Mouse (Mus musculus) hindbrain, embryonic 15.5 days (tissue): ENCODE measurements around the gene Dchs2. TPM values are rescaled to one million over a fixed set of nuclear protein-coding genes. Genes with fewer than 3 reads are reported as not detected.

Source experiments
- ATAC-seq: fragments of 200-750 bp; cut with Nextera tagmentation; 2 replicates; pipeline ENCODE4 v1.8.0; 2017; ENCODE audit warnings: low read depth, moderate number of reproducible peaks, moderate TSS enrichment; ENCODE audit not compliant: low FRiP score
- H3K27ac ChIP-seq: fragments of 300-500 bp; sonication (generic); replicated peaks from 2 replicates; pipeline ENCODE4 v1.5.1; 2015; ENCODE audit warnings: mild to moderate bottlenecking, inconsistent platforms
- H3K27me3 ChIP-seq: fragments of 300-500 bp; sonication (generic); 2 replicates; pipeline ENCODE4 v1.6.1; 2015; ENCODE audit warnings: control low read depth, inconsistent platforms
- H3K36me3 ChIP-seq: fragments of 300-500 bp; sonication (generic); 2 replicates; pipeline ENCODE4 v1.6.1; 2015; ENCODE audit warnings: control low read depth, inconsistent platforms
- H3K4me1 ChIP-seq: fragments of 300-500 bp; sonication (generic); replicated peaks from 2 replicates; pipeline ENCODE4 v1.6.1; 2015; ENCODE audit warnings: control low read depth, inconsistent platforms
- H3K4me2 ChIP-seq: fragments of 300-500 bp; sonication (generic); 2 replicates; pipeline ENCODE4 v1.6.1; 2015; ENCODE audit warnings: moderate library complexity, mild to moderate bottlenecking, inconsistent platforms
- H3K4me3 ChIP-seq: fragments of 300-500 bp; sonication (generic); 2 replicates; pipeline ENCODE4 v1.5.1; 2015; ENCODE audit warnings: mild to moderate bottlenecking, inconsistent platforms
- H3K9ac ChIP-seq: fragments of 300-500 bp; sonication (generic); 2 replicates; pipeline ENCODE4 v1.6.1; 2015; ENCODE audit warnings: inconsistent platforms
- H3K9me3 ChIP-seq: fragments of 300-500 bp; sonication (generic); 2 replicates; pipeline ENCODE4 v1.6.1; 2016; ENCODE audit warnings: control low read depth, inconsistent platforms
- WGBS: fragments of 180-500 bp; shearing (Covaris S2); methylation state at CpG from one replicate; pipeline ENCODE4 v1.1.7; 2015; 5-methylcytosine and 5-hydroxymethylcytosine counted together
- polyA plus RNA-seq: library from polyadenylated mRNA; unstranded; fragments of >200 nt; fragmentation: Nextera tagmentation; extraction: Ambion mirVana; gene quantifications from 2 replicates; pipeline ENCODE4 v1.2.1, GENCODE M21; 2015

Gene Dchs2
- polyA plus RNA-seq, 1 experiment from 2014 or later, result 0.97 TPM

GRCm38 (mm10) chr3:83218059-83218458 is 90.3 kb downstream of the Dchs2 start:
- H3K27ac ChIP-seq, result no peak overlapping the region
- no peak overlapping the region for H3K9ac ChIP-seq
- ATAC-seq, result no peak
- 0 out of 2 replicates have a peak, but pooled peaks cover under 1% of the 10 kb centered on the region for H3K4me1 ChIP-seq
- 76% methylated on average over 4 of the region's 4 CpGs for WGBS
- H3K4me2 ChIP-seq, result no peak overlapping the region
- no peaks in the 10 kb centered on the region for H3K9me3 ChIP-seq
- no peaks in the 10 kb centered on the region for H3K36me3 ChIP-seq
- H3K27me3 ChIP-seq, result no peaks in the 10 kb centered on the region
- H3K4me3 ChIP-seq, result no peak overlapping the region

GRCm38 (mm10) chr3:83220101-83220500 is 92.4 kb downstream of the Dchs2 start:
- Histone ChIP-seq H3K4me1 (no peaks in the 10 kb centered on the region), H3K27ac (no peak overlapping the region), H3K4me2 (no peak overlapping the region), H3K27me3 (no peaks in the 10 kb centered on the region), H3K36me3 (no peaks in the 10 kb centered on the region), H3K9me3 (no peaks in the 10 kb centered on the region), H3K4me3 (no peak overlapping the region), H3K9ac (no peak overlapping the region)
- no peak for ATAC-seq
- 90% methylated on average over 2 of the region's 2 CpGs for WGBS

GRCm38 (mm10) chr3:83222125-83222524 is 94.4 kb downstream of the Dchs2 start:
- 58% methylated on average over 5 of the region's 5 CpGs for WGBS
- Histone ChIP-seq H3K4me3 (no peak overlapping the region), H3K27ac (no peak overlapping the region), H3K27me3 (no peaks in the 10 kb centered on the region), H3K4me1 (no peaks in the 10 kb centered on the region), H3K4me2 (no peak overlapping the region), H3K9me3 (no peaks in the 10 kb centered on the region), H3K36me3 (no peaks in the 10 kb centered on the region), H3K9ac (no peak overlapping the region)
- ATAC-seq, result no peak

GRCm38 (mm10) chr3:83228383-83228782 is 100.6 kb downstream of the Dchs2 start:
- Histone ChIP-seq H3K4me3 (no peak overlapping the region), H3K27me3 (no peaks in the 10 kb centered on the region), H3K27ac (no peak overlapping the region), H3K9ac (no peak overlapping the region), H3K9me3 (no peaks in the 10 kb centered on the region), H3K36me3 (no peaks in the 10 kb centered on the region), H3K4me2 (no peak overlapping the region), H3K4me1 (no peaks in the 10 kb centered on the region)
- WGBS, result 85% methylated on average over 9 of the region's 9 CpGs
- no peak for ATAC-seq

GRCm38 (mm10) chr3:83230326-83230725 is 102.6 kb downstream of the Dchs2 start:
- Histone ChIP-seq H3K4me3 (no peak overlapping the region), H3K9me3 (no peaks in the 10 kb centered on the region), H3K4me1 (no peaks in the 10 kb centered on the region), H3K4me2 (no peak overlapping the region), H3K36me3 (no peaks in the 10 kb centered on the region), H3K27me3 (no peaks in the 10 kb centered on the region), H3K27ac (no peak overlapping the region), H3K9ac (no peak overlapping the region)
- 86% methylated on average over 2 of the region's 2 CpGs for WGBS
- no peak for ATAC-seq

GRCm38 (mm10) chr3:83234457-83234856 is 106.7 kb downstream of the Dchs2 start:
- Histone ChIP-seq H3K36me3 (no peaks in the 10 kb centered on the region), H3K4me3 (no peak overlapping the region), H3K9ac (no peak overlapping the region), H3K9me3 (no peaks in the 10 kb centered on the region), H3K4me2 (no peak overlapping the region), H3K27me3 (no peaks in the 10 kb centered on the region), H3K27ac (no peak overlapping the region), H3K4me1 (no peaks in the 10 kb centered on the region)
- no peak for ATAC-seq
- 64% methylated on average over 4 of the region's 4 CpGs for WGBS

- H3K27me3 ChIP-seq, result no peaks in the 10 kb centered on the region
- no peak overlapping the region for H3K4me3 ChIP-seq
- no peak overlapping the region for H3K27ac ChIP-seq
- H3K4me2 ChIP-seq, result no peak overlapping the region
- no peak overlapping the region for H3K9ac ChIP-seq
- 65% methylated on average over 5 of the region's 5 CpGs for whole genome bisulfite sequencing
- H3K4me1 ChIP-seq, result no peaks in the 10 kb centered on the region
- ATAC-seq, result no peak
- no peaks in the 10 kb centered on the region for H3K36me3 ChIP-seq
- no peaks in the 10 kb centered on the region for H3K9me3 ChIP-seq
Observed at GRCm38 (mm10) chr3:83235061-83235460, 107.3 kb downstream of the Dchs2 start.

- Histone ChIP-seq H3K9me3 (no peaks in the 10 kb centered on the region), H3K4me3 (no peak overlapping the region), H3K4me1 (no peaks in the 10 kb centered on the region), H3K9ac (no peak overlapping the region), H3K27me3 (no peaks in the 10 kb centered on the region), H3K36me3 (no peaks in the 10 kb centered on the region), H3K27ac (no peak overlapping the region), H3K4me2 (no peak overlapping the region)
- ATAC-seq, result no peak
- 45% methylated on average over 5 of the region's 5 CpGs for WGBS
Observed at GRCm38 (mm10) chr3:83246536-83246935, 118.8 kb downstream of the Dchs2 start.

- Histone ChIP-seq H3K9me3 (no peaks in the 10 kb centered on the region), H3K27ac (no peak overlapping the region), H3K27me3 (no peaks in the 10 kb centered on the region), H3K4me2 (no peak overlapping the region), H3K36me3 (no peaks in the 10 kb centered on the region), H3K9ac (no peak overlapping the region), H3K4me1 (no peaks in the 10 kb centered on the region), H3K4me3 (no peak overlapping the region)
- ATAC-seq, result no peak
- 85% methylated on average over 4 of the region's 4 CpGs for WGBS
Observed at GRCm38 (mm10) chr3:83250001-83250545, 122.3 kb downstream of the Dchs2 start.

GRCm38 (mm10) chr3:83251899-83252298 is 124.2 kb downstream of the Dchs2 start:
- no peak overlapping the region for H3K4me3 ChIP-seq
- no peak for ATAC-seq
- H3K4me1 ChIP-seq, result no peaks in the 10 kb centered on the region
- no peaks in the 10 kb centered on the region for H3K27me3 ChIP-seq
- no peaks in the 10 kb centered on the region for H3K36me3 ChIP-seq
- H3K4me2 ChIP-seq, result no peak overlapping the region
- WGBS, result 80% methylated on average over 7 of the region's 7 CpGs
- H3K9ac ChIP-seq, result no peak overlapping the region
- H3K27ac ChIP-seq, result no peak overlapping the region
- no peaks in the 10 kb centered on the region for H3K9me3 ChIP-seq

GRCm38 (mm10) chr3:83259421-83259820 is 131.7 kb downstream of the Dchs2 start:
- no peaks in the 10 kb centered on the region for H3K4me1 ChIP-seq
- no peaks in the 10 kb centered on the region for H3K9me3 ChIP-seq
- no peak overlapping the region for H3K4me3 ChIP-seq
- 65% methylated on average over 4 of the region's 4 CpGs for whole genome bisulfite sequencing
- H3K36me3 ChIP-seq, result no peaks in the 10 kb centered on the region
- H3K27ac ChIP-seq, result no peak overlapping the region
- ATAC-seq, result no peak
- no peak overlapping the region for H3K9ac ChIP-seq
- H3K4me2 ChIP-seq, result no peak overlapping the region
- H3K27me3 ChIP-seq, result no peaks in the 10 kb centered on the region

- ATAC-seq, result no peak
- 87% methylated on average over 4 of the region's 4 CpGs for WGBS
- H3K36me3 ChIP-seq, result no peaks in the 10 kb centered on the region
- no peak overlapping the region for H3K4me3 ChIP-seq
- no peak overlapping the region for H3K27ac ChIP-seq
- H3K9me3 ChIP-seq, result no peaks in the 10 kb centered on the region
- no peak overlapping the region for H3K4me2 ChIP-seq
- no peak overlapping the region for H3K9ac ChIP-seq
- no peaks in the 10 kb centered on the region for H3K4me1 ChIP-seq
- H3K27me3 ChIP-seq, result no peaks in the 10 kb centered on the region
Observed at GRCm38 (mm10) chr3:83266009-83266408, 138.3 kb downstream of the Dchs2 start.

- H3K4me3 ChIP-seq, result no peak overlapping the region
- no peak overlapping the region for H3K27ac ChIP-seq
- no peak overlapping the region for H3K4me2 ChIP-seq
- H3K9me3 ChIP-seq, result no peaks in the 10 kb centered on the region
- no peaks in the 10 kb centered on the region for H3K27me3 ChIP-seq
- no peak overlapping the region for H3K9ac ChIP-seq
- H3K36me3 ChIP-seq, result no peaks in the 10 kb centered on the region
- no peak for ATAC-seq
- H3K4me1 ChIP-seq, result peaks cover 7% of the 10 kb centered on the region
- 88% methylated on average over 14 of the region's 14 CpGs for WGBS
Observed at GRCm38 (mm10) chr3:83270228-83270627, 142.5 kb downstream of the Dchs2 start.
